Mouse (Mus musculus) lung, adult 2 months (tissue): ENCODE data around the gene Mrps16.

Experiments
- CTCF ChIP-seq: fragments of 200-500 bp; IDR thresholded peaks from 2 replicates; pipeline ENCODE4 v1.5.1; 2011; ENCODE audit warnings: mild to moderate bottlenecking, low read length, control low read depth; ENCODE audit not compliant: insufficient read depth
- POLR2A ChIP-seq: fragments of 200-500 bp; IDR thresholded peaks from 2 replicates; pipeline ENCODE4 v1.6.1; 2011; ENCODE audit warnings: low read depth, mild to moderate bottlenecking, control low read depth, low read length, borderline replicate concordance; ENCODE audit errors: extremely low read depth

- TF ChIP-seq CTCF = no peak
- no peak for TF ChIP-seq POLR2A
Measured at GRCm38 (mm10) chr14:20422257-20422656, 28.8 kb upstream of the Mrps16 start.
